Mouse (Mus musculus) frontal cortex, adult 2 months (tissue): Measurements from ENCODE around the gene Tanc2. TPM values are rescaled to one million over a fixed set of nuclear protein-coding genes. Genes with fewer than 3 reads are reported as not detected.

Source experiments
- DNase-seq, 2 experiments: peaks; one replicate each; pipeline ENCODE4 v3.0.0; 2022; ENCODE audit warnings: low spot score in 1 of 2; ENCODE audit errors: extremely low spot score in 1 of 2
- polyA plus RNA-seq: library from polyadenylated mRNA; depleted of rRNA; stranded (reverse); fragments of >200 nt; gene quantifications from 2 replicates; pipeline ENCODE4 v1.2.3, GENCODE M21; 2012; rRNA removed

Gene Tanc2
- polyA plus RNA-seq, result 61.3 and 64.0 TPM in 2 replicates

- DNase-seq, result peak in 1 of 2 experiments; percentile 52
Measured at GRCm38 (mm10) chr11:105589877-105590641, at the start of gene Tanc2. Gene Tanc2, plus strand, starts transcription at chr11:105589986.

GRCm38 (mm10) chr11:105540781-105541180, 49.0 kb upstream of the Tanc2 start:
- DNase-seq, result no peak

- DNase-seq, result no peak
Measured at GRCm38 (mm10) chr11:105541366-105541765, 48.4 kb upstream of the Tanc2 start.

GRCm38 (mm10) chr11:105542129-105542528, 47.7 kb upstream of the Tanc2 start:
- no peak for DNase-seq

- DNase-seq, result no peak
Measured at GRCm38 (mm10) chr11:105545801-105546200, 44.0 kb upstream of the Tanc2 start.

GRCm38 (mm10) chr11:105546393-105546792, 43.4 kb upstream of the Tanc2 start:
- no peak for DNase-seq

- no peak for DNase-seq
Measured at GRCm38 (mm10) chr11:105548383-105548782, 41.4 kb upstream of the Tanc2 start.

GRCm38 (mm10) chr11:105549164-105550121, 40.3 kb upstream of the Tanc2 start:
- DNase-seq, result peak in 1 of 2 experiments; percentile 29

GRCm38 (mm10) chr11:105557285-105557684, 32.5 kb upstream of the Tanc2 start:
- DNase-seq, result no peak

GRCm38 (mm10) chr11:105558091-105558490, 31.7 kb upstream of the Tanc2 start:
- DNase-seq, result no peak

GRCm38 (mm10) chr11:105558803-105559505, 30.8 kb upstream of the Tanc2 start:
- no peak for DNase-seq

GRCm38 (mm10) chr11:105563546-105563945, 26.2 kb upstream of the Tanc2 start:
- DNase-seq, result no peak

- DNase-seq, result no peak
Measured at GRCm38 (mm10) chr11:105567221-105567641, 22.6 kb upstream of the Tanc2 start.

- no peak for DNase-seq
Measured at GRCm38 (mm10) chr11:105571996-105572395, 17.8 kb upstream of the Tanc2 start.

GRCm38 (mm10) chr11:105574241-105574640, 15.5 kb upstream of the Tanc2 start:
- DNase-seq, result peak in 1 of 2 experiments; percentile 24

GRCm38 (mm10) chr11:105577211-105577610, 12.6 kb upstream of the Tanc2 start:
- DNase-seq, result no peak

GRCm38 (mm10) chr11:105582020-105582419, 7.8 kb upstream of the Tanc2 start:
- no peak for DNase-seq

- DNase-seq, result peak; percentile 88 to 92
Measured at GRCm38 (mm10) chr11:105589231-105589876, 432 bp upstream of the Tanc2 start.

GRCm38 (mm10) chr11:105591905-105592304, 2.1 kb downstream of the Tanc2 start:
- DNase-seq, result peak; percentile 55 to 82

- no peak for DNase-seq
Measured at GRCm38 (mm10) chr11:105602177-105602576, 12.4 kb downstream of the Tanc2 start.
